Mouse (Mus musculus) ES-Bruce4 (cell line): ENCODE measurements at regions not wholly inside any gene's neighbourhood (a gene's known extent, or its start where the extent isn't known, plus 50 kb on each side); places are given as distances from the start of the nearest gene placed in this dataset.

Experiments used
- H3K27ac ChIP-seq: 2 replicates; pipeline ENCODE4 v1.5.1; 2012; ENCODE audit warnings: low read length, inconsistent platforms; ENCODE audit not compliant: insufficient read depth
- H3K27me3 ChIP-seq: 2 replicates; pipeline ENCODE4 v1.6.1; 2012; ENCODE audit warnings: mild to moderate bottlenecking, low read length, inconsistent platforms; ENCODE audit not compliant: control insufficient read depth, poor library complexity, insufficient read depth, severe bottlenecking
- H3K36me3 ChIP-seq: 2 replicates; pipeline ENCODE4 v1.6.1; 2012; ENCODE audit warnings: inconsistent platforms, mild to moderate bottlenecking, low read length, moderate library complexity; ENCODE audit not compliant: control insufficient read depth, poor library complexity, insufficient read depth, severe bottlenecking
- H3K4me1 ChIP-seq: one replicate; pipeline ENCODE4 v1.8.1; 2011; ENCODE audit warnings: low read length; ENCODE audit not compliant: control insufficient read depth, insufficient read depth
- H3K4me3 ChIP-seq: 2 replicates; pipeline ENCODE4 v1.5.1; 2011; ENCODE audit warnings: low read depth, mild to moderate bottlenecking, low read length
- H3K9ac ChIP-seq: 2 replicates; pipeline ENCODE4 v1.6.1; 2012; ENCODE audit warnings: low read depth, mild to moderate bottlenecking, inconsistent platforms; ENCODE audit not compliant: poor library complexity, severe bottlenecking
- H3K9me3 ChIP-seq: replicated peaks from 2 replicates; pipeline ENCODE4 v1.6.1; 2012; ENCODE audit warnings: mild to moderate bottlenecking, low read length, inconsistent platforms; ENCODE audit not compliant: control insufficient read depth, poor library complexity, insufficient read depth, severe bottlenecking
- CTCF ChIP-seq: IDR thresholded peaks from one replicate; pipeline ENCODE4 v1.8.1; 2011; ENCODE audit warnings: low read depth, low read length
- EP300 ChIP-seq: IDR thresholded peaks from 2 replicates; pipeline ENCODE4 v1.6.1; 2011; ENCODE audit warnings: low read depth, low read length; ENCODE audit not compliant: insufficient read depth
- POLR2A ChIP-seq: IDR thresholded peaks from one replicate; pipeline ENCODE4 v1.8.1; 2011; ENCODE audit warnings: low read length; ENCODE audit not compliant: insufficient read depth

DNA sequence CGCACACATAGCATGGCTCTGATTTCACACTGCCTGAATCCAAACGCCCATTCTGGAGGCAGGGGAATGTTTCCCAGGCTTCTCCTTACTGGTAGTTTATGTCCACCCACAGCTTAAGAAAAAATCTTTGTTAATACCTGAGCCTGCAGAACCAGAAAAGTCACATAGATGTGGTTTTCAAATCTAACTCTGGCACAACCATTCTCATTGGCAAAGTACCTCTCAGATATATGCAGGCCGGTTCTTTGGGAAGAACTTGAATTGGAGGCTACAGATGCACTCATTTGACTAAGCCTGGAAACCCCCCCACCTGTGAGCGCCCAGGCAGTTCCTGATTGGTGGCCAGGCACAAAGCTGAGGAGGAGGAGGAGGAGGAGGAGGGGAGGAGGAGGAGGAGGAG, 179.8 kb upstream of the Arid2 start:
- H3K4me3 ChIP-seq, result no peak overlapping the region
- H3K4me1 ChIP-seq, result no peaks in the 10 kb centered on the region
- H3K27me3 ChIP-seq, result no peaks in the 10 kb centered on the region
- no peak overlapping the region for H3K9ac ChIP-seq
- no peaks in the 10 kb centered on the region for H3K36me3 ChIP-seq
- H3K27ac ChIP-seq, result no peak overlapping the region
- H3K9me3 ChIP-seq, result no peaks in the 10 kb centered on the region; the same call in 1 of the 2 replicates
- no peak for TF ChIP-seq POLR2A
- TF ChIP-seq EP300, result no peak
- TF ChIP-seq CTCF, result no peak

DNA sequence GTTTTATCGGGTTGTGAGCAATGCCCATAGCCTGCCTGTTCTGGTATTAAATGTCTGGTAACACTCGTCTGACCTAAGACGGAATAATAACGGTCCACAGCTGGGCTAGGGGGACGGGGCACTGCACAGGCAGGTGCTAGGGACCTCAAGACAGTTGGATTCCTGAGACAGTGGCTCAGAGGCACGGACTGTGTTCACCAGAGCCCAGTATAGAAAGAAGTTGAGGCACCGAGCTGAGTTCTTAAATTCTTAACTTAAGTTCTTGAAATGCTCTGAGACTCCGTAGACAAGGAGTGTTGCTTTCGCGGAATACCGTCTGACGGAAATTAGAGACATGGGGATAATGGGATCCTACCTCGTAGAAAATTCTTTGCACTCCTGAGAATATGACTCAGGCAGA, 174.2 kb upstream of the Arid2 start:
- Histone ChIP-seq H3K9me3 (no peaks in the 10 kb centered on the region; the same call in 1 of the 2 replicates), H3K27me3 (no peaks in the 10 kb centered on the region), H3K4me1 (no peaks in the 10 kb centered on the region), H3K36me3 (no peaks in the 10 kb centered on the region), H3K27ac (no peak overlapping the region), H3K4me3 (no peak overlapping the region), H3K9ac (no peak overlapping the region)
- no peak for TF ChIP-seq POLR2A
- TF ChIP-seq CTCF, result no peak
- no peak for TF ChIP-seq EP300

DNA sequence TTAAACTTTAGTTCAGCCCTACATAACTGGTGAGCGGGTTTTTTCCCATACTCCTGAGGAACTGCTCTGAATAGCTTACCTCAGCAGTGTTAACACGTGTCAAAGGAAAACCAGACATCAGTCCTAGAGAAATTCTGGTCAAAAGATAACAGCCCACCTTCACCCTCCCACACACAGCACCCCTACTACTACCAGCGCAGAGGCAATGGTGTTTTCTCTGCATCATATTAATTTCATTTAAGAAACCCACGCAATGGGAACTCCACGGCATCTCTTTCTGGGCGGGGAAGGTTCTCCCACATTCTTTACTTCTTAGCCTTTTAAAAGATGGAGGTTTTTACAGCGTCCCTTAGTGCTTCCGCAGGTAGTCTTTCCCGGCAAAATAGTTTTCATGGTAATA, 172.7 kb upstream of the Arid2 start:
- Histone ChIP-seq H3K9ac (no peak overlapping the region), H3K9me3 (no peaks in the 10 kb centered on the region; the same call in 1 of the 2 replicates), H3K4me1 (no peaks in the 10 kb centered on the region), H3K27me3 (no peaks in the 10 kb centered on the region), H3K27ac (no peak overlapping the region), H3K4me3 (no peak overlapping the region), H3K36me3 (no peaks in the 10 kb centered on the region)
- TF ChIP-seq CTCF (no peak), EP300 (no peak), POLR2A (no peak)

DNA sequence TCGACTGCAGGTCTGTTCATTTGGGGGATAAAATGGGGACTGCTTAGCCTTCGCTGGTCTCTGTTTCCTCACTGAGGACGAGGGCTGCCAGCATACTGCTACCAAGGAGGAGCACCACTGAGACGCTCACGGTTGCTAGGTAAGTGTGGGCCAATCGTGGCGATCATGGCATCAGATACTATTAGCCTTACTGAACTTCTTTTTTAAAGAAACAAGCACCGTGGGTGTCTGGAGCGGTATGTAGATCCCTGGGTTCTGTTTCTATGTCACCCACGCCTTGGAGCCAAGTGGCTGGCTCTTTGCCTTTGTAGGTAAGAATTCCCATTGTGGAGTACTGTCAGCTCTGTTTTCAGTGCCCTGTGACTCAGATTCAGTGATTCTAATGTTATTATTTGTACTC, 172.1 kb upstream of the Arid2 start:
- no peaks in the 10 kb centered on the region; the same call in 1 of the 2 replicates for H3K9me3 ChIP-seq
- TF ChIP-seq CTCF (no peak), EP300 (no peak), POLR2A (no peak)
- no peaks in the 10 kb centered on the region for H3K36me3 ChIP-seq
- H3K27ac ChIP-seq, result no peak overlapping the region
- no peaks in the 10 kb centered on the region for H3K4me1 ChIP-seq
- no peak overlapping the region for H3K9ac ChIP-seq
- H3K27me3 ChIP-seq, result no peaks in the 10 kb centered on the region
- no peak overlapping the region for H3K4me3 ChIP-seq

DNA sequence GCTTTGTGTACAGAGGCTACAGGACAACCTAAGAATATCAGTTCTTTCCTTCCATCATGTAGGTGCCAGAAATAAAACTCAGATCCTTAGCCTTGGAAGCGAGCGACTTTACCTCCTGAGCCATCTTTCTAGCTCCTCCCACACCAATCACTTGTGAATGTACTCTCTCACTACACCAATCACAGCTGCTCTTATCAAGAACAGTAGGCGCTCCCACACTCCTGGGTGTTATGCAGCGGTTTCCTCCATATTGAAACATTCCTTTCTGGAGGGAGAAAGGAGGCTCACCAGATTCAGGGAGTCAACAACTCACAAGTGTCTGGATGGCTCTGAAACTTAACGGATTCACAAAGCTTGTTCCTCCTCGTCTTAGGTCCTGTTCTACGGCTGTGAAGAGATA, 168.1 kb upstream of the Arid2 start:
- TF ChIP-seq EP300 (no peak), CTCF (no peak), POLR2A (no peak)
- H3K27ac ChIP-seq, result no peak overlapping the region

DNA sequence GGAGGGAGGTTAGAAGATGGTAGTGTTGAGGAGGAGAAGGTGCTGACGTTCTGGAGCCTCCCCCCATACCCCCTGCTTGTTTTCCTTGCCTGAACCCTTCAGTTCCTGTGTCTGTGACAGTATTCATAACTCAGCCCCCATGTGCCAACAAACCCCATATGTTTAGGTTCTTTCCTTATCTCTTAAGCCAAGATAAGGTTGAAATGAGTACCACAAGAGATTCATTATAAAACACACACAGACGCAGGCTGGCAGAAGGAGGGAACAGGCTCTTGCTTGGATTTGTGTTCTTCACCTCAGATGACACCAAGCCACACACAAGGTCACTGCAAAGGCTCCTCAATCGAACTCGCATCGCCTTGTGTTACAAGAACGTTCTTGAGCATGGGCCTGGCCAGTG, 162.9 kb upstream of the Arid2 start:
- H3K9me3 ChIP-seq, result no peaks in the 10 kb centered on the region
- H3K4me1 ChIP-seq, result no peaks in the 10 kb centered on the region
- no peak overlapping the region for H3K27ac ChIP-seq
- no peak overlapping the region for H3K4me3 ChIP-seq
- no peak overlapping the region for H3K9ac ChIP-seq
- TF ChIP-seq POLR2A, result no peak
- no peak for TF ChIP-seq CTCF
- TF ChIP-seq EP300, result no peak
- no peaks in the 10 kb centered on the region for H3K36me3 ChIP-seq
- no peaks in the 10 kb centered on the region for H3K27me3 ChIP-seq

More for the DNA sequence above, 168.1 kb upstream of the Arid2 start:
- H3K4me3 ChIP-seq, result no peak overlapping the region
- H3K9ac ChIP-seq, result no peak overlapping the region
- H3K4me1 ChIP-seq, result no peaks in the 10 kb centered on the region
- H3K9me3 ChIP-seq, result no peaks in the 10 kb centered on the region
- H3K27me3 ChIP-seq, result no peaks in the 10 kb centered on the region
- no peaks in the 10 kb centered on the region for H3K36me3 ChIP-seq
